Mouse (Mus musculus): Measurements from ENCODE around the gene Egfl7. TPM values are rescaled to one million over a fixed set of nuclear protein-coding genes. Genes with fewer than 3 reads are reported as not detected.

Egfl7 gene
- polyA plus RNA-seq, 1 experiment from 2014 or later, result 121 TPM

GRCm38 (mm10) chr2:26582741-26583140, 2.9 kb downstream of the Egfl7 start:
- no peaks in the 10 kb centered on the region for H3K9me3 ChIP-seq
- H3K9ac ChIP-seq, result no peak overlapping the region
- H3K4me1 ChIP-seq, result peaks cover 14% of the 10 kb centered on the region
- 63% methylated on average over 7 of the region's 7 CpGs for WGBS
- no peaks in the 10 kb centered on the region for H3K36me3 ChIP-seq
- peak overlapping the region; percentile 6; the same call in 1 of the 2 replicates for H3K4me2 ChIP-seq
- H3K27ac ChIP-seq, result peak overlapping the region; percentile 51; the same call in 1 of the 2 replicates
- ATAC-seq (ENCODE audit: insufficient read depth, low FRiP score, low read depth), result no peak
- no peak overlapping the region for H3K4me3 ChIP-seq (replicated peaks)
- no peaks in the 10 kb centered on the region for H3K27me3 ChIP-seq (replicated peaks)

- Histone ChIP-seq H3K36me3 (no peaks in the 10 kb centered on the region), H3K4me2 (no peak overlapping the region), H3K9ac (no peak overlapping the region), H3K27me3 (replicated peaks) (no peaks in the 10 kb centered on the region), H3K9me3 (no peaks in the 10 kb centered on the region), H3K4me1 (peaks cover 17% of the 10 kb centered on the region), H3K4me3 (replicated peaks) (peak overlapping the region; percentile 26), H3K27ac (peak overlapping the region; percentile 16; the same call in 1 of the 2 replicates)
- 34% methylated on average over 11 of the region's 11 CpGs for WGBS
- no peak for ATAC-seq (ENCODE audit: insufficient read depth, low FRiP score, low read depth)
Measured at GRCm38 (mm10) chr2:26583640-26584039, 3.8 kb downstream of the Egfl7 start.

GRCm38 (mm10) chr2:26585713-26586112, 5.9 kb downstream of the Egfl7 start:
- H3K4me2 ChIP-seq, result peak overlapping the region; percentile 86; the same call in 1 of the 2 replicates
- no peaks in the 10 kb centered on the region for H3K9me3 ChIP-seq
- H3K27me3 ChIP-seq (replicated peaks), result no peaks in the 10 kb centered on the region
- H3K9ac ChIP-seq, result no peak overlapping the region
- 0 out of 2 replicates have a peak overlapping the region, but pooled peaks have one; percentile 27 for H3K27ac ChIP-seq
- no peak for ATAC-seq (ENCODE audit: insufficient read depth, low FRiP score, low read depth)
- WGBS, result 54% methylated on average over 6 of the region's 6 CpGs
- H3K4me3 ChIP-seq (replicated peaks), result peak overlapping the region; percentile 61
- H3K36me3 ChIP-seq, result no peaks in the 10 kb centered on the region
- peaks cover 17% of the 10 kb centered on the region for H3K4me1 ChIP-seq

GRCm38 (mm10) chr2:26586294-26587043, 6.7 kb downstream of the Egfl7 start, which contains the start of gene Gm20532:
Gene Gm20532, plus strand, starts transcription at chr2:26586639.
- peak within 1 kb of the TSS; percentile 61 for H3K4me3 ChIP-seq (replicated peaks)
- H3K27ac ChIP-seq, result peak within 1 kb of the TSS; percentile 52
- H3K4me1 ChIP-seq, result peaks cover 17% of the 10 kb centered on the region
- WGBS, result 1% methylated on average over 63 of the region's 65 CpGs
- H3K4me2 ChIP-seq, result peak within 1 kb of the TSS; percentile 86
- ATAC-seq (ENCODE audit: insufficient read depth, low FRiP score, low read depth), result peak; percentile 67
- H3K27me3 ChIP-seq (replicated peaks), result no peaks in the 10 kb centered on the region
- no peaks in the 10 kb centered on the region for H3K36me3 ChIP-seq
- peak within 1 kb of the TSS; percentile 22; the same call in 1 of the 2 replicates for H3K9ac ChIP-seq
- no peaks in the 10 kb centered on the region for H3K9me3 ChIP-seq

GRCm38 (mm10) chr2:26587044-26587405, 7.2 kb downstream of the Egfl7 start:
- peak overlapping the region; percentile 86 for H3K4me2 ChIP-seq
- no peaks in the 10 kb centered on the region for H3K27me3 ChIP-seq (replicated peaks)
- ATAC-seq (ENCODE audit: insufficient read depth, low FRiP score, low read depth), result peak; percentile 26
- H3K9ac ChIP-seq, result peak overlapping the region; percentile 22; the same call in 1 of the 2 replicates
- no peaks in the 10 kb centered on the region for H3K9me3 ChIP-seq
- H3K4me1 ChIP-seq, result peaks cover 17% of the 10 kb centered on the region
- peak overlapping the region; percentile 19; the same call in 1 of the 2 replicates for H3K27ac ChIP-seq
- no peaks in the 10 kb centered on the region for H3K36me3 ChIP-seq
- peak overlapping the region; percentile 61 for H3K4me3 ChIP-seq (replicated peaks)
- WGBS, result 7% methylated on average over 11 of the region's 11 CpGs

- H3K36me3 ChIP-seq, result 0 out of 2 replicates have a peak, but pooled peaks cover 7% of the 10 kb centered on the region
- no peaks in the 10 kb centered on the region for H3K9me3 ChIP-seq
- H3K4me2 ChIP-seq, result peak overlapping the region; percentile 19
- 35% methylated on average over 4 of the region's 4 CpGs for WGBS
- H3K4me1 ChIP-seq, result peaks cover 17% of the 10 kb centered on the region
- no peak overlapping the region for H3K9ac ChIP-seq
- H3K27me3 ChIP-seq (replicated peaks), result no peaks in the 10 kb centered on the region
- 0 out of 2 replicates have a peak overlapping the region, but pooled peaks have one; percentile 8 for H3K4me3 ChIP-seq (replicated peaks)
- H3K27ac ChIP-seq, result peak overlapping the region; percentile 16; the same call in 1 of the 2 replicates
- no peak for ATAC-seq (ENCODE audit: insufficient read depth, low FRiP score, low read depth)
Measured at GRCm38 (mm10) chr2:26588573-26588972, 8.8 kb downstream of the Egfl7 start.

GRCm38 (mm10) chr2:26589284-26589683, 9.5 kb downstream of the Egfl7 start:
- Histone ChIP-seq H3K9ac (no peak overlapping the region), H3K27me3 (replicated peaks) (no peaks in the 10 kb centered on the region), H3K4me2 (peak overlapping the region; percentile 19; the same call in 1 of the 2 replicates), H3K36me3 (peaks cover 11% of the 10 kb centered on the region; the same call in 1 of the 2 replicates), H3K4me1 (peaks cover 17% of the 10 kb centered on the region), H3K27ac (no peak overlapping the region), H3K4me3 (replicated peaks) (no peak overlapping the region), H3K9me3 (no peaks in the 10 kb centered on the region)
- ATAC-seq (ENCODE audit: insufficient read depth, low FRiP score, low read depth), result no peak
- 89% methylated on average over 10 of the region's 10 CpGs for WGBS

GRCm38 (mm10) chr2:26590282-26590681, 10.5 kb downstream of the Egfl7 start:
- no peak for ATAC-seq (ENCODE audit: insufficient read depth, low FRiP score, low read depth)
- H3K9me3 ChIP-seq, result no peaks in the 10 kb centered on the region
- no peak overlapping the region for H3K27ac ChIP-seq
- 91% methylated on average over 7 of the region's 7 CpGs for WGBS
- no peak overlapping the region for H3K4me3 ChIP-seq (replicated peaks)
- peaks cover 17% of the 10 kb centered on the region for H3K4me1 ChIP-seq
- H3K4me2 ChIP-seq, result no peak overlapping the region
- H3K36me3 ChIP-seq, result peaks cover 15% of the 10 kb centered on the region; the same call in 1 of the 2 replicates
- no peaks in the 10 kb centered on the region for H3K27me3 ChIP-seq (replicated peaks)
- H3K9ac ChIP-seq, result no peak overlapping the region

- Histone ChIP-seq H3K36me3 (peaks cover 19% of the 10 kb centered on the region), H3K4me1 (peaks cover 17% of the 10 kb centered on the region), H3K9me3 (no peaks in the 10 kb centered on the region), H3K9ac (no peak overlapping the region), H3K4me3 (replicated peaks) (no peak overlapping the region), H3K27ac (no peak overlapping the region), H3K4me2 (no peak overlapping the region), H3K27me3 (replicated peaks) (no peaks in the 10 kb centered on the region)
- ATAC-seq (ENCODE audit: insufficient read depth, low FRiP score, low read depth), result no peak
- 86% methylated on average over 7 of the region's 7 CpGs for WGBS
Measured at GRCm38 (mm10) chr2:26590962-26591361, 11.1 kb downstream of the Egfl7 start.

GRCm38 (mm10) chr2:26591416-26591815, 11.6 kb downstream of the Egfl7 start:
- Histone ChIP-seq H3K4me2 (no peak overlapping the region), H3K4me3 (replicated peaks) (no peak overlapping the region), H3K9ac (no peak overlapping the region), H3K4me1 (peaks cover 13% of the 10 kb centered on the region), H3K9me3 (no peaks in the 10 kb centered on the region), H3K27ac (no peak overlapping the region), H3K27me3 (replicated peaks) (no peaks in the 10 kb centered on the region), H3K36me3 (peaks cover 21% of the 10 kb centered on the region)
- no peak for ATAC-seq (ENCODE audit: insufficient read depth, low FRiP score, low read depth)
- WGBS, result 82% methylated on average over 12 of the region's 12 CpGs

GRCm38 (mm10) chr2:26593211-26594021, 13.6 kb downstream of the Egfl7 start:
- Histone ChIP-seq H3K4me1 (peaks cover 2% of the 10 kb centered on the region), H3K27ac (no peak overlapping the region), H3K36me3 (peaks cover 21% of the 10 kb centered on the region), H3K4me2 (no peak overlapping the region), H3K9ac (no peak overlapping the region), H3K27me3 (replicated peaks) (no peaks in the 10 kb centered on the region), H3K4me3 (replicated peaks) (no peak overlapping the region), H3K9me3 (no peaks in the 10 kb centered on the region)
- 64% methylated on average over 9 of the region's 9 CpGs for WGBS
- no peak for ATAC-seq (ENCODE audit: insufficient read depth, low FRiP score, low read depth)

GRCm38 (mm10) chr2:26594022-26594346, 14.2 kb downstream of the Egfl7 start:
- H3K36me3 ChIP-seq, result peaks cover 21% of the 10 kb centered on the region
- no peaks in the 10 kb centered on the region for H3K9me3 ChIP-seq

More at GRCm38 (mm10) chr2:26594022-26594346, 14.2 kb downstream of the Egfl7 start:
- no peak overlapping the region for H3K9ac ChIP-seq
- no peak overlapping the region for H3K4me3 ChIP-seq (replicated peaks)
- WGBS, result 65% methylated on average over 9 of the region's 9 CpGs
- H3K27ac ChIP-seq, result no peak overlapping the region
- H3K27me3 ChIP-seq (replicated peaks), result no peaks in the 10 kb centered on the region
- no peaks in the 10 kb centered on the region for H3K4me1 ChIP-seq
- peak; percentile 24; the same call in 1 of the 2 replicates for ATAC-seq (ENCODE audit: insufficient read depth, low FRiP score, low read depth)
- no peak overlapping the region for H3K4me2 ChIP-seq
